Mouse (Mus musculus) c-Kit-positive CD71-positive TER-119-negative erythroid progenitor cells, embryonic 14.5 days (primary cell): ENCODE results near the gene Pfas.
"Not testable (repeated sequence)": the region's sequence is repeated elsewhere in the genome, so short reads cannot be mapped to it uniquely, and the experiment has no call there.

Experiments used
- DNase-seq: peaks from one replicate; pipeline ENCODE4 v3.0.0-alpha.2; 2013; ENCODE audit warnings: low read depth

Gene Pfas

DNA sequence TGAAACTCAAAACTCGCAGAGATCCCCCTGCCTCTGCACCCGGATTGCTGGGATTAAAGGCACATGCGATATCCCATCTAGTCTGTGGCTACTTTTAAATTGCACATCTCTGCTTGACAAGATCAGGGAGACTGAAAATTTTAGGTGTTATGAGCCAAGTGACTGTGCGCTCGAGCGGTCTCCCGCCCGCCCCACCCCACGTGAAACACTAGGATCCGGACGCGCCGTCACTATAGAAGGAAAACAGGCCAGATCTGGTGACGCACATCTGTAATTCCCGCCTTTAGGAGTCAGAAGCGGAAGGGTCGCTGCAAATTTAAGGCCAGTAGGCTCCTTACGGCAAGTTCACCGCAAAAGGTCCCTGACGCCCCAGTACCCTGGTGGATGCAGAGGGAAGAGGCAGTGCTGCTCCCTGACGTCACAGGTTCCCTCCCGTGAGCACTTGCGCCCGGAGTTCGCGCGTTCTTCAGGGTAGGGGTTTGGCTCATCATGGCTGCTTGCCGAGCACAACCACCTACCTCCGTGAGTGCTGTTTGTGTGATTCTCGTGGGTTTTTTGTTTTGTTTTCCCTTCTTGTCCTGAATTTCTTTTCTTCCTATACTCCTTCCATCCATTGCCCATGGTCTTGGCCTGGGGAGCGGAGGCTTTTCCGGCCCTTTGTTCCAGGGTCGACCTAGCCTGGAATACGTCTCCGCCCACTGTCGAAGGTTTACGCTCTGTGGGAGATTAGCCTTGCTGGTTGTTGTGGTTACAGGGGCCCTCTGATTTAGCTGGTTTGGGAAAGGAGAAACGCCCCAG, 7.6 kb upstream of the Pfas start, which contains the start of gene Ctc1:
Ctc1 (plus strand) TSS at position 268 of the 798 bp plus-strand sequence.
- DNase-seq: peak; percentile 92

DNA sequence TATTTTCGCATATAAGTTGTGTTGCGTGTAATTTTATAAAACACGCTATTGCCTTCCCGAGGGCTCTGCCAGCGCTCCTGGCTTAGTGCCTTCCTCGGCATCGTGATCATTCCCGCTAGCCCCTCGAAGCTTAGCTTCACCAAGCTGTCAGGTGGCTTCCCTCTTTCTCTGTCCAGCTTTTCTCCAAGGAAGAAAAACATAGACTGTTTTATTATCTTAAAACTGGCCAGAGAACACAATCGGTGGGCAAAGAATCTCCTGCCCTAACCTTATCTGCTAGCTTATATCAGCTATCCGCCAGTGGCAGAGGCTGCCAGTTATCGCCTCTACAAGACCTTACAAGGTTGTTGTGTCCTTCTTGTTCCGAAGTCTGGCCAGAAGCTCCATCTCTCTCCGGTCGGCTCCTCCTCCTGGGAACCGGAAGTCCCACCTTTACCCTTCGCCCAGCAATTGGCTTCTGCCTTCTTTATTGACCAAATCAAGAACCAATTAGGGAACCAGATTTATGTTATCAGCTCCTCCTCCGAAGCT, 3.9 kb upstream of the Pfas start:
- peak; percentile 91 for DNase-seq

DNA sequence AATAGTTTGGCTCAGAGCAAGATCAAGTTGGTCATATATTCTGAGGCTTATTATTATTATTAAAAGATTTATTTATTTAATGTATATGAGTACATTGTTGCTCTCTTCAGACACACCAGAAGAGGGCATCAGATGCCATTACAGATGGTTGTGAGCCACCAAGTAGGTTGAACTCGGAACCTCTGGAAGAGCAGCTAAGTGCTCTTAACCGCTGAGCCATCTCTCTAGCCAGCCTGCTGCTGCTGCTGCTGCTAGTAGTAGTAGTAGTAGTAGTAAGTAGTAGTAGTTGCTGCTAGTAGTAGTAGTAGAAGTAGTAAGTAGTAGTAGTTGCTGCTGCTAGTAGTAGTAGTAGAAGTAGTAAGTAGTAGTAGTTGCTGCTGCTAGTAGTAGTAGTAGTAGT, 3.2 kb upstream of the Pfas start:
- not testable (repeated sequence) for DNase-seq

DNA sequence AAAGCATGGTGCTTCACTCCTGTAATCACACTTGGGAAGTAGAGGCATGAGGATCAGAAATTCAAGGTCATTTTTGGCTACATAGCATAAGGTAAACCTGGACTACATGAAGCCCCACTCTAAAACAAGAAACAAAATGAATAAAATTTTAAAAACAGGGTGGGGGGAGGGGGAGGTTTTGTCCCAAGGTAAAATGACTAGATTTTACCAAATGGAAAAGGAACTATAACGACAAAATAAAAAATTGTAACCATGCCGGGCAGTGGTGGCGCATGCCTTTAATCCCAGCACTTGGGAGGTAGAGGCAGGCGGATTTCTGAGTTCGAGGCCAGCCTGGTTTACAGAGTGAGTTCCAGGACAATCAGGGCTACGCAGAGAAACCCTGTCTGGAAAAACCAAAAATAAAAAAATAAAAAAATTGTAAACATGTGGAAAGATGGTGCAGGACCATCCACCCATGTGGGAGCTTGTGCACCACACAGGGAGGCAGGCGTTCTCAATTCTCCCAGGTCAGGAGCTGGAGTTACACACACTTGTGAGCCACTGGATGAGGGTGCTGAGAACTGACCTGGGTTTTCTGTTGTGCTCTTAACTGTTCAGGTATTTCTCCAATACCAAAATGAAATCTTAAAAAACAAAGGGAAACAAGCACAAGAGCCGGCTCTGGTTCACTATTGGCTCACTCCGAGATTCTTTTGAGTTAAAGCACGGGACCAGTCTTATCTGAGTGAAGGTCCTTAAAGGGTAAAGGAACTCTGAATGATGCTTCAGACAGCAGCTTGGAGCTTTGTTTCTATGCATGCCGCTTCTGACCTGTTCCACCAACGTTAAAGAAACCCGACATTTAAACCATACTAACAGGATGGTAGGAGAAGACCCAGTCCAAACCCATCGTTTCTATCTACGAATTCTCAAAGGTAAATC, 2.4 kb upstream of the Pfas start:
- DNase-seq: no peak

DNA sequence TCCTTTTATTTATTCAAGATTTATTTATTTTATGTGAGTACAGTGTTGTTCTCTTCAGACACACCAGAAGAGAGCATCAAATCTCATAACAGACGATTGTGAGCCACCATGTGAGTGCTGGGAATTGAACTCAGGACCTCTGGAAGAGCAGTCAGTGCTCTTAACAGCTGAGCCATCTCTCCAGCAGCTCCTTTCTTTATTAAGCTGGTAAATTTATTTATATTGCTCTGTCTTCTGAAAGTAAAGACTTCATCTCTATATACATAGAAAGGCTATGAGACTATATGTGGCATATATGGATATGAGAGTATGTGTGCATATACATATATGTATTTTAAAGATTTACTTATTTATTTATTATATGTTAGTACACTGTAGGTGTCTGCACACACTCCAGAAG, 1.2 kb upstream of the Pfas start:
- DNase-seq: no peak

DNA sequence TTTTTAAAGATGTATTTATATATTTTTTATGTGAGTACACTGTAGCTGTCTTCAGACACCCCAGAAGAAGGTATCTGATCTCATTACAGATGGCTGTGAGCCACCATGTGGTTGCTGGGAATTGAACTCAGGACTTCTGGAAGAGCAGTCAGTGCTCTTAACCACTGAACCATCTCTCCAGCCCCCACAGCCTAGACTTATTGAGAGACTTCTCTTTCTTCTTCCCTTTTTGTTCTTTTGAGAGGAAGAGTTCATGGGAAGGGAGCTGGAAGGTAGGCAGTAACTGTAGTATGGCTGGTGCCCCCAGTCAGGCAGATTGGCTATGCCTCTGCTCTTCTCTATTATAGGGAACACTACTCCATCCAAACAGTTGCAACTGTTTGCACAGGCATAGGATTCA, 1.7 kb downstream of the Pfas start:
- not testable (repeated sequence) for DNase-seq

DNA sequence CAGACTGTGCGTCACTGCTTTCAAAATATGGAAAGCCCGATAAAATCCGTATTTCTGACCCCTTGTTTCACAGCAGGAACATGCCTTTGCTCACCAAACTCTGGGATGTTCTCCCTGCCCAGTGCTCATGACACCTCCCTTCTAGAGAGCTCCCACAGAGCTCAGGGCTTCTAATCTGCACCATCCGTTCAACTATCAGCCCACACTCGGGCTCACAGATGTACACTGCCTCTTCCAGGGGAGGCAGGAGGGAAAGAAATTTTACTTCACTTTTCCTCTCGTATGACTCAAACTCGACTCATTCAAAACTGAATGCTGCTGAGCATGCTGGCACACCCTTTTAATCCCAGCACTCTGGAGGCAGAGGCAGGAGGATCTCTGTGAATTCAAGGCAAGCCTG, 3.1 kb downstream of the Pfas start:
- peak; percentile 61 for DNase-seq

DNA sequence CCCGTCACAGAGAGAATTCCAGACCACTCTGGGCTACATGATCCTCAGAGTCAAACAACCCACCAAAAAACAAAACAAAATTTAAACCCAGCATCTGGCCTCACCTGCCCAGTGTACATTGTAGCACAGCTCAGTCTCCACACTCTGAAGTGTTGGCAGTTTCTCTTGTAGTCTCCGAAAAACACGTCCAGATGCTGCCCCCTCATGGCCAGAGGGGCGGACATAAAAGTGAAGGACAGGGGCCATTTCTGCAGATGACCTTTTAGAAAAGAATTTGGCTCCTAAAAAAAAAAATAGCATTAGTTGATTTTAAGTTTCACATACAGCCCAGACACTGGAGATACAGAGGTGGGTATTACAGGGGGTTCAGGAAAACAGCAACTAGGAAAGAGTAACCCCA, 4.7 kb downstream of the Pfas start:
- DNase-seq: no peak

DNA sequence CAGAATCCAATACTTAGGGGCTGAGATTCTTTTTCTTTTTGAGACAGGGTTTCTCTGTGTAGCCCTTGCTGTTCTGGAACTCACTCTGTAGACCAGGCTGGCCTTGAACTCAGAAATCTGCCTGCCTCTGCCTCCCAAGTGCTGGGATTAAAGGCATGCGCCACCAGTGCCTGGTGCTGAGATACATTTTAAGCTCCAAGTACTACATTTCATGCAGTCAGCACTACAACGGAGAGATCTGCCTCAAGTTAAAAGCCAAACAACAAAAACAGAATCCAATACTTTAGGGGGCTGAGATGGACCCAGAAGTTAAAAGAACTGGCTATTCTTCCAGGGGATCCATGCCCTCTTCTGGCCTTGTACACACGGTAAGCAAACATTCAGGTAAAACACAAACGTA, 5.5 kb downstream of the Pfas start:
- DNase-seq: not testable (repeated sequence)

DNA sequence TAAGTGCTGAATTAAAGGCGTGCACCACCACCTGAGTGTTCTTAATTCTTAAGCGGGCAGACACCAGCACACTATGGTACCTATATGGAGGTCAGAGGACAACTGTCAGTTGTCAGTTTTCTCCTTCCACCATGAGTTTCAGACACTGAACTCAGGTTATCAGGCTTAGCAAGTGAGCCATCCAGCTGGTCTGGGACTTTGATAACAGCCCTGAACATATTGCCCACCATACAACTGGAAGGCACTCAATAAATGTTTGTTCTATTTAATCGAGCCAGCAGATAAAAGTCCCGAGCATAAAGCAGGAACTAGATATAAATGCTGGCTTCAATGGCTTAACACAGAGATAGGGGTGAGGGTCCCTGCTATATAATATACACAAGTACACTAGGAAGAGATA, 11.2 kb downstream of the Pfas start:
- DNase-seq: no peak

DNA sequence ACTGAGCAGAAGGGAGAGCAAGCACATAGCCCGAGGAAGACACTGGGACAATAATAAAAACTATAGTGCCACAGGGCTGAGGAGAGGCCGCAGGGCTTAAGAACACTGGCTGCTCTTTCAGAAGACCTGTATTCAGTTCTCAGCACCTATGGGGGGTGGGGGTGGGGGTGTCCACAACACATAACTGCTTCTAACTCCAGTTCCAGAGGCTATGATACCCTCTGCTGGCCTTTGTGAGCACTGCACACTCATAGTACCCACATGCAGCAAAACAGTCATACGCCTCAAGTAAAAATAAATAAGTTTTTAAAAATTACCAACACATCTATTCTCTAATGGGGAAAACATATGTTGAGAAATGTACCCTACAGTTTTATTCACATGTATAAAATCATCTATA, 13.9 kb downstream of the Pfas start:
- no peak for DNase-seq

DNA sequence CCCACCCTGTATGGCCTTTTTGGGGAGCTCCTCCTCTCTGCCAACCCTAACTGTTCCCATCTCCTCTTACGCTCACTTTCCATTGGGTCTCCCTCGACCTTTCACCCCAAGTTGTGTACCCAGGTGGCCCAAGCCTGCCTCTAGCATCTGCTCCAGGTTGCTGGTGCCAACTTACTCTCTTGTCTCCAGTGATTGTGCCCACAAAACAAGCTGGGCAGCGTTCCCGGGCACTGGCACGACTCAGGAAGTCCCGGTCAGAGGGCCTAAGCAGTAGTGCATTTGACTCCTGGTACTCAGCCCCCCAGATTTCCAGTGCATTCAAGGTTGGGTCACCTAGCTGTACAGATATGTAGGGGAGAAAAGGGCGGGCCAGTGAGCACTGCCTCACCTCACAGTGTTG, 15.1 kb downstream of the Pfas start:
- no peak for DNase-seq

DNA sequence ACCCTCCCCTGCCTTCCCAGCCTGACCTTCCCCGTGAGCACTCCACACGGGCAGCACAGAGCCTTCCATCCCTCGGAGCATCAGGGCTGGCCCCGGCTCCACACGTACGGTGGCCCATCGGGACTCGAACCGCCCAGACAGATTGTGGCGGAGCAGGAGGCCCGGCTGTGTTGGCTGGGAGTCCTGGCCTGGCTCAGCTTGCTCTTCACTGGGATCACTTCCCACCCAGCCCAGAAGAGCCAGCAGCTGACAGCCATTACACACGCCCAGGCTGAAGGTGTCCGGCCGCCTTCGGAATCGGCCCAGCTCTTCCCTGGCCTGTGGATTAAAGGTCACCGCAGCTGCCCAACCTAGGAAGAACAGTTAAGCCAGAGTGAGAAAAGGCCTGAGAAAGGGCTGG, 19.9 kb downstream of the Pfas start:
- DNase-seq: no peak

DNA sequence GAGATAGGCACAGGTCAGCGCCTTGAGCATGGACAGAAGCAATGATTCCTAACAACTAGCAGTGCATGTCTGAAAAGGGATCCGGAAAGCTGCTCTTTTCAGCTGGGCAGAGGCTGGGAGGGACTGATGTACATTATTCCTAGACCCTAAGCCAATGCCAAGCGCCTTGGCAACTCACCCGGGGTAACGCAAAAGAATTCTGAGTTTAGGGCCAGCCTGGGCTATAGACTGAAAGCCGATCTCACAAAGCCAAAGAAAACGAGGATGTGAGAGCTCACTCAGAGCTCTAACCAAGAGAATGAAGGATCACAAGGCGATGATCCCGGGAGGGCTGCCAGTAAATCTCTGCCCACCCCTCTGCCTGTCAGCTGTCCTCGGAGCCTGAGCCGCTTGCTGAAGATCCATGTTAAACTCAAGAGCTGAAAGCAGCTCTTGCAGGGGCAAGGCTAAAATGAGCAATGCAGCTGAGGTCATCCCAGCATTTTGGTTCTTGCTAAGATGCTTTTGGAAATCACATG, 20.8 kb downstream of the Pfas start:
- no peak for DNase-seq

DNA sequence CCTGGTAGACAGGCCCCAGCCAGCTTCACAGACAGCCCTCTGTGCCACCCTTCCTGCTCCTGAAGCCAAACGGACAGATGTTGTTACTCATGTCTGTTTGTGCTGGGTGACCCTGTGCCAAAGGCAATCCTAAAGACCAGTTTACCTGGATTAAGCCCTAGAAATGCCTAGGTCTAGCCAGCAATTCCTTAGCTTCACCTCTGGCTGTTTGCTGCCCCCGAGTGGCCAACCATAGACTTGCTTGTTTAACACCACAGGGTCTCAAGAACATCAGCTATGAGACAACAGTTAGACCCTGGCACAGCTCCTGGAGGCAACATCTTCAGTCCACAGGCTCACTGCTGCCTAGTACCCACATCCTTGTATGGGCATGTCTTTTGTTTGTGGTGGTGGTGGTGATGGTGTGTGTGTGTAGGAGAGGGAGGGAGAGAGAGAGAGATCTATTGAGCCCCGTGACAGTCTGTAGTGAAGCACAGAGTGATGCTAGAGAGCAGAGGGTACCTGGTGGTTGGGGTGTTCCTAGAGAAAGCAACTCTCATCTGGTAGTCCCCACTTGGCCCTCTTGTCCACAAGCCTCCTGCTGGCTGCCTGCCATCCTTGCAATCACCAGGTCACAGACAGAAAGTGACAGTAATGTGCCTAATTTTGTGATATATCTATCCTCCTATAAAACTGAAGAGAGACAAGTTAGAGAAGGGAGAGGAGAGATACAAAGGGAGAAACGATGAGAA, 25.5 kb downstream of the Pfas start:
- DNase-seq: peak; percentile 54

DNA sequence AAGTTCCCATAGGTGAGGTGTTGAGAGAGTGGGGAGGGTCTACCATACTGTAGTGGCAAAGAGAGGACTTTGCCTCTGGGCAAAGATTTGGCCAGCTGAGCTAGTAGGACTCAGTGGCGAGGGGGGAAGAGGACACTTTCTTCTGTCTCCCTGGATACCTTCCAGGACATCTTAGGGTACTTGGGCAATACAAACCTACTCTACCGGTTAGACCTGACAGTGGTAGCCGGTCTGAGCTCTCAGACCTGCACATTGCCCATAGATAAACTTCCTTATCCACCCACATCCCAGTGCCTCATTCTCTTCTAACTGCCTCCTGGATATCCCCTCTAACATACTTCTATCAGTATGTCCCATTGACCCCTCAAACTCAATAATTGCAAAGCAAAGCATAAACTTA, 27.3 kb downstream of the Pfas start:
- no peak for DNase-seq

DNA sequence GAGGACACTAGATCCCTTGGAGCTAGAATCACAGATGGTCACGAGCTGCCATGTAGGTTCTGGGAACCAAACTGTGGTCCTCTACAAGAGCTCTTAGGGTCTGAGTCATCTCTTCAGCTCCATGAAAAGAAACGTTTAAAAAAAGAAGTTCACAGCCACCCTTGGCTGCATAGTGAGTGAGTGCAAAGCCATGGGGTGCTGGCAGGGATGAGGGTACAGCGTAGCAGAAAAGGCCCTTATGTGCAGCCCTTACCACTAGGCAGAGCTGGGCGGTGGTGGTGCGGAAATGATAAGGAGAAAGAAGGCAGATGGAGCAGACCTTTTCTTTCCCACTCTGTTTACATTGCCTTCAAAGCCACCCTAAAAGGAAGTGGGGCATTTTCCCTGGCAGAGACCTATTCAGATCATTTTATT, 28.9 kb downstream of the Pfas start:
- DNase-seq: no peak

DNA sequence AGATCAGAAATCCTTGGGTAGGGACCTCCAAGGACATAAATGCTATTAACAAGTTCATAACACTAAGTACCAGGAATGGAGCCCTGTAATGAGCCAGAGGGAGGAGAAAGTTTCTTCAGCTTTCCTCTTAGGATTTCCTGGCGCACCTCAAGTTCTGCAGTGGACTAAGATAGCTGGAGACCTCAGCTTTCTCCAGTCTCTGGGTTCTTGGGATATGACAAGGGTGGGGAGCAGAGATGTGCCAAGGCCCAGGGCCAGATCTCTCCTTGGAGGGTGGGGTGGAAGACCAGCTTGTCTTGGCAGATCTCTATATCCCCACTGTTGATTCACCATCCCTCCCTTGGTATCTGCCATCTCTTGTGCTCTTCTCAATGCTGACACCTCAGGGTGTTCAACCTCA, 32.7 kb downstream of the Pfas start:
- DNase-seq: no peak

DNA sequence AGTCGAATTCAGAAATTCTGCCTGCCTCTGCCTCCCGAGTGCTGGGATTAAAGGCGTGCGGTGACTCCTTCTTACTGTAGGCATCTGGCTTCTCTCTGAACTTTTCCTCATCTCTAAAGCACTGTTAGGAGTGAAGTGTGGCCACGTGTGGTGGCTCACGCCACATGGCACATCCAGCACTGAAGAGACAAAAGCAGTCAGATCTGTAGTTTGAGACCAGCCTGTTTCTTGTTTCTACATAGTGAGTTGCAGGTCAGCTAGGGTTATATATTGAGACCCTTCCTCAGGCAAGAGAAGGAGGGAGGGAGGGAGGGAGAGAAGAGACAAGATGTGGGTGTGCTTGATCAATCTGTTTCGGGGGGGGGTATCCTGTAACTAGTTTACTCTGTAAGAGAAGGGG, 33.2 kb downstream of the Pfas start, which contains the start of gene Rangrf:
Rangrf (minus strand) TSS at position 101 of the 400 bp plus-strand sequence.
- no peak for DNase-seq

DNA sequence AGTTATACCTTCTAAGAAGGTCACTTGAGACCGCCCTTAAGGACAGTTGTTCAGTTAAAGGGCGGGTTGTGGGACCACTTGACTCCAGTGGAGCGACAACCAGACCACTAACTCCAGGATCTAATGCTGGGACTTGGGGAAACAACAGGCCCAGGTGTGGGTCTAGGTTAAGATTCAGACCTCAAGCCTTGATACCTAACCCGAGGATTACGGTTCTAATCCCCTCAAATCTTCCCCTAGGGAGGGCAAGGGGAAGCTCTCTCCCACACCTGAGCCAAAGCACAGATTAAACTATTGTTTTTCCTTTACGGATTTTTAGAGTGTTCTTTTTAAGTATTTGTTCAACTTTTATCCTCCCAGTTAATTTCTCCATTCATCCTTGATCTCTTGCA, 34.2 kb downstream of the Pfas start:
- no peak for DNase-seq

DNA sequence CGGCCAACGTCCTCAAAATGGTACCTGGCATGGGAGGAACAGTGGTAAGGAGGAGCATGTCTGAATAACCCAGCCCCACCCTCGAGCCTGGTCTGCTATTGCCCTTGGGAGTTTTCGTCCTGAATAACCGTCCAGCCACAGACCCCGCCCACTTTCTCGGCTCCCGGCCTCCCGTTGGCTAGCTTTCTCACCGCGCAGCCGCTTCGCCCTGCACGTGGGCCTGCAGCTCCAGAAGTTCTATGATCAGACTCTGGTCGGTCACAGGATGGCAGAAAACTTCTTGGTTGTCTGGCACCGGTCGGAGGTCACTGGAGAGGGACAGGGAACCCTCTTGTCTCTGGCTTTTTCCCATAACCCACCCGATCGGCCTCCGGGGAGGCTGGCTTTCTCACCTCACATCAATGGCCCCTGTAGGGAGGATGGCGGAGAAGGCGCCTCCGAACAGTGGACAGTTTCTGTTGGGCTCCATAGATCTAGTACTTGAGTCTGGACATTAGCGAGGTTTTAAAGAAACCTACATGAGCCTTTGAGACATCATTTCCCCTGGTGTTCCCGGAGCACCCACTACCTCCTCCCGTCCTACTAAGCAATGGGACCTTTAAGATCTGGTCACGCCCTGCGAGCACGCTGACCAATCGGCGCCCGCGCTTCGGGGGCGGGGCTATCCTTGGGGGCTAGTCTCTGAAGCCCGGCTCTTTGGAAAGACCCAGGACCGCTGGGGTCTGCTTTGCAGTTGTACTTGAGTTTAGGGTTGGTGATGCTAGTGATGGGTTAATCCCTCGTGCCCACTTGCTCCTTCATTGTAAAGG, 34.8 kb downstream of the Pfas start:
- peak; percentile 83 for DNase-seq
